Mouse (Mus musculus) heart, postnatal 0 days (tissue): Measurements from ENCODE around the gene Inpp5d.

Source experiments
- CTCF ChIP-seq: IDR thresholded peaks from 2 replicates; pipeline ENCODE4 v1.5.1; 2016; ENCODE audit warnings: antibody characterized with exemption, control low read depth, low read depth
- EP300 ChIP-seq: IDR thresholded peaks from 2 replicates; pipeline ENCODE4 v1.6.1; 2016; ENCODE audit warnings: antibody characterized with exemption, low read depth

- TF ChIP-seq CTCF (no peak), EP300 (no peak)
Observed at GRCm38 (mm10) chr1:87712614-87712971, 92.5 kb downstream of the Inpp5d start.
